In the genomic region with DNA sequence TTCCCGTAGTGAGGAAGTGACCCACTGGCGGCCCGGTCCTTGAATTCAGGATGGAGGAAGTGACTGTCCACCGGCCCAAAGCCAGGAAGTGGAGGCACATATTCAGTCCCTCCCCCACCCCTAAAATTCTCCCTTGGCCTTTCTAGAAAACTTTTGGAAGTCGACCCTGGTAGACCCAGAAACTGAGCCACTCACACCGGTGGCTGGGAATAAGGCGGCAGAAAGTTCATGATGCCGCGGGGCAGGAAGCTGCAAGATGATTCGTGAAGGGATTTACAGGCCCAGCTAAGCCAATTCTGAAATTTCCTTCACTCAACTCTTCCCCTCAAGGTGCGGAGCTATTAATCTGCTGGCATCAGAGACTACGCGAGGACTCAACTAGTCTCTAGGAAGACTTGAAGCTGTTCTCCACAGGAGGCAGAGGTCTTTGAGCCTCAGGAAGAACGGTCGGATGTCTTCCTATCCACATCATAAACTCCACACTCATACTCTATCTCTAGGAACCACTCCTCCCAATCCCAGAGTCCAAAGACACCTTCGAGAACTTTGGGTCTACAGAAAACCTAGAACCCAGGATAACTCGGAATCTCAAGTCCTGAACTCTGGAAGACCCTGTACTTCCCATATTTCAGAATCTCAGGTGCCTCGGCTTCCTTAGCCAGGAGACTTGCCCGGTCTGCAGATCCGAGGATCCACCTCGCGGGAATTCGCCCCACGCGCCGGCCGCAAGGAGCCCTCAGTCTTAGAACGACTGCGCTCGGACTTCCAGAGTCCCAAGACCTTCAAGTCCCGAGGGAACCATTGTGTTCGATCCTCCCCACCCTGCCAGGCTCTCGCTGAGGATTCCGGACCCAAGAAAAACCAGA, we compare ENCODE assay signal across 8 mouse cellular contexts. TPM values are rescaled to one million over a fixed set of nuclear protein-coding genes. Genes with fewer than 3 reads are reported as not detected.
DNase-seq lines count a peak whose midpoint lies in the region; ATAC-seq and TF ChIP-seq lines count a peak whose summit lies in the region.

No protein-coding gene starts in this region.

- peak in 1 of 2 experiments; percentile 51; a peak in 1 of 4 replicates for TF ChIP-seq POLR2A in MEL (IDR thresholded peaks at IDR 0.05; ENCODE audit: control insufficient read depth in 1 of 2, insufficient read depth in 1 of 2, low read depth in 1 of 2, low read length in 2 of 2, poor library complexity in 1 of 2)

- peak; percentile 6 to 10 for DNase-seq in B cell, adult 2 months
- DNase-seq in MEL (ENCODE audit: low read depth, low spot score): peak; percentile 70
- DNase-seq in intestine, embryonic 14.5 days (ENCODE audit: low spot score): peak; percentile 69
- no peak for DNase-seq in gastrocnemius, postnatal 10 days
- no peak for DNase-seq in left cerebral cortex, adult 18-20 months (ENCODE audit: low spot score in 2 of 2)

- peaks cover 0 to 24% of the 10 kb centered on the region in 2 experiments; a peak in 2 of 4 replicates for H3K36me3 ChIP-seq in MEL (ENCODE audit: control insufficient read depth in 1 of 2, insufficient read depth in 2 of 2, low read length in 2 of 2)
- no peaks in the 10 kb centered on the region for H3K36me3 ChIP-seq in forebrain, embryonic 12.5 days (replicated peaks)
- H3K36me3 ChIP-seq in intestine, embryonic 14.5 days (ENCODE audit: control insufficient read depth, insufficient read depth, low read length): no peaks in the 10 kb centered on the region
- H3K36me3 ChIP-seq in lung, embryonic 15.5 days: no peaks in the 10 kb centered on the region
- H3K36me3 ChIP-seq in stomach, embryonic 15.5 days: no peaks in the 10 kb centered on the region

- peak overlapping the region; percentile 89 for H3K9ac ChIP-seq in MEL (ENCODE audit: control insufficient read depth, low read depth, low read length, poor library complexity, severe bottlenecking)
- peak overlapping the region; percentile 70 for H3K9ac ChIP-seq in forebrain, embryonic 12.5 days
- peak overlapping the region; percentile 81 for H3K9ac ChIP-seq in intestine, embryonic 14.5 days (ENCODE audit: low read length)
- H3K9ac ChIP-seq in lung, embryonic 15.5 days: peak overlapping the region; percentile 69
- peak overlapping the region; percentile 64 for H3K9ac ChIP-seq in stomach, embryonic 15.5 days

- no peaks in the 10 kb centered on the region for H3K9me3 ChIP-seq in MEL (replicated peaks; ENCODE audit: insufficient read depth, low read length)
- no peaks in the 10 kb centered on the region for H3K9me3 ChIP-seq in forebrain, embryonic 12.5 days
- H3K9me3 ChIP-seq in intestine, embryonic 14.5 days (ENCODE audit: control insufficient read depth, low read length): no peaks in the 10 kb centered on the region
- H3K9me3 ChIP-seq in lung, embryonic 15.5 days: no peaks in the 10 kb centered on the region
- H3K9me3 ChIP-seq in stomach, embryonic 15.5 days: no peaks in the 10 kb centered on the region

- TF ChIP-seq RAD21 in MEL (IDR thresholded peaks at IDR 0.05; ENCODE audit: low read depth, low read length): no peak

- H3K4me3 ChIP-seq in MEL (ENCODE audit: control insufficient read depth in 1 of 2, insufficient read depth in 1 of 2, low read depth in 2 of 2, low read length in 2 of 2): peak overlapping the region; percentile 69 to 94
- peak overlapping the region; percentile 75 for H3K4me3 ChIP-seq in forebrain, embryonic 12.5 days (replicated peaks)
- H3K4me3 ChIP-seq in intestine, embryonic 14.5 days (ENCODE audit: low read depth, low read length): peak overlapping the region; percentile 81
- H3K4me3 ChIP-seq in lung, embryonic 15.5 days: peak overlapping the region; percentile 74
- peak overlapping the region; percentile 72 for H3K4me3 ChIP-seq in stomach, embryonic 15.5 days (replicated peaks)

- peak overlapping the region; percentile 52 for H3K27ac ChIP-seq in MEL (ENCODE audit: control insufficient read depth, low read depth, low read length)
- peak overlapping the region; percentile 57; the same call in 1 of the 2 replicates for H3K27ac ChIP-seq in forebrain, embryonic 12.5 days
- H3K27ac ChIP-seq in intestine, embryonic 14.5 days (ENCODE audit: low read depth): peak overlapping the region; percentile 74
- peak overlapping the region; percentile 63 for H3K27ac ChIP-seq in lung, embryonic 15.5 days
- peak overlapping the region; percentile 79 for H3K27ac ChIP-seq in stomach, embryonic 15.5 days

- no peak for TF ChIP-seq CTCF in MEL (IDR thresholded peaks at IDR 0.05 in 2 of 3, conservative IDR thresholded peaks at IDR 0.05 in 1 of 3; ENCODE audit: control insufficient read depth in 1 of 3, insufficient read depth in 1 of 3, low read depth in 2 of 3, low read length in 3 of 3, poor library complexity in 1 of 3, severe bottlenecking in 1 of 3)

- 7% methylated on average over 34 of the region's 34 CpGs for WGBS in forebrain, embryonic 12.5 days
- WGBS in intestine, embryonic 14.5 days: 2% methylated on average over 34 of the region's 34 CpGs
- WGBS in lung, embryonic 15.5 days: 1% methylated on average over 34 of the region's 34 CpGs
- 4% methylated on average over 34 of the region's 34 CpGs for WGBS in stomach, embryonic 15.5 days

- peak overlapping the region; percentile 78 for H3K4me2 ChIP-seq in forebrain, embryonic 12.5 days
- H3K4me2 ChIP-seq in intestine, embryonic 14.5 days (ENCODE audit: low read length): peak overlapping the region; percentile 87
- peak overlapping the region; percentile 82 for H3K4me2 ChIP-seq in lung, embryonic 15.5 days
- peak overlapping the region; percentile 67 for H3K4me2 ChIP-seq in stomach, embryonic 15.5 days

- peaks cover 22% of the 10 kb centered on the region for H3K79me2 ChIP-seq in MEL (ENCODE audit: control insufficient read depth, insufficient read depth, low read length, poor library complexity)

- H3K4me1 ChIP-seq in MEL (ENCODE audit: control insufficient read depth in 1 of 2, insufficient read depth in 2 of 2, low read length in 2 of 2): peaks cover 12 to 27% of the 10 kb centered on the region in 2 experiments
- H3K4me1 ChIP-seq in forebrain, embryonic 12.5 days: peaks cover 10% of the 10 kb centered on the region
- peaks cover 12% of the 10 kb centered on the region; the same call in 1 of the 2 replicates for H3K4me1 ChIP-seq in intestine, embryonic 14.5 days (replicated peaks; ENCODE audit: control insufficient read depth, insufficient read depth, low read length)
- H3K4me1 ChIP-seq in lung, embryonic 15.5 days: peaks cover 17% of the 10 kb centered on the region
- H3K4me1 ChIP-seq in stomach, embryonic 15.5 days: peaks cover 14% of the 10 kb centered on the region

- ATAC-seq in forebrain, embryonic 12.5 days (ENCODE audit: low FRiP score): peak; percentile 51; the same call in 1 of the 2 replicates
- peak; percentile 10 for ATAC-seq in intestine, embryonic 14.5 days (replicated peaks; ENCODE audit: low FRiP score, low TSS enrichment, low read depth)
- no peak for ATAC-seq in lung, embryonic 15.5 days (ENCODE audit: borderline replicate concordance, extremely low read depth, low FRiP score, low TSS enrichment)
- no peak for ATAC-seq in stomach, embryonic 15.5 days (ENCODE audit: insufficient read depth, low FRiP score, low read depth)

- TF ChIP-seq EP300 in MEL (IDR thresholded peaks at IDR 0.05; ENCODE audit: low read depth in 1 of 2, low read length in 2 of 2): no peak

- no peaks in the 10 kb centered on the region for H3K27me3 ChIP-seq in MEL (ENCODE audit: control insufficient read depth in 1 of 2, insufficient read depth in 2 of 2, low read length in 2 of 2)
- no peaks in the 10 kb centered on the region for H3K27me3 ChIP-seq in forebrain, embryonic 12.5 days
- no peaks in the 10 kb centered on the region for H3K27me3 ChIP-seq in intestine, embryonic 14.5 days (replicated peaks; ENCODE audit: control insufficient read depth, insufficient read depth, low read length)
- H3K27me3 ChIP-seq in lung, embryonic 15.5 days: no peaks in the 10 kb centered on the region
- H3K27me3 ChIP-seq in stomach, embryonic 15.5 days (replicated peaks): no peaks in the 10 kb centered on the region

TF ChIP-seq in MEL, 35 proteins besides CTCF, POLR2A, EP300 and RAD21:
- TF ChIP-seq POLR2AphosphoS2 (IDR thresholded peaks at IDR 0.05; ENCODE audit: low read length) (no peak), MAX (IDR thresholded peaks at IDR 0.05; ENCODE audit: low read length) (0 out of 2 replicates have a peak, but pooled peaks have one; percentile 2)

RNA-seq across cellular contexts. Expression of a gene that starts 0.6 kb away (rescaled TPM):
- 19.6 and 21.9 TPM in 2 replicates for total RNA-seq in MEL (2012; rRNA removed)
- 10 to 100 TPM in 1 of 2 experiments, not detected in 1; 29.1 TPM for polyA plus RNA-seq in MEL (2012; ENCODE audit: insufficient read depth in 1 of 2, insufficient read length in 2 of 2, low read depth in 1 of 2, low replicate concordance in 2 of 2, missing spikeins in 1 of 2)
- polyA plus RNA-seq in forebrain, embryonic 12.5 days (2016; fragmentation: Nextera tagmentation; extraction: Ambion mirVana): 79.4 and 79.8 TPM in 2 replicates
- polyA plus RNA-seq in intestine, embryonic 14.5 days (2014; fragmentation: Nextera tagmentation; extraction: Ambion mirVana): 62.8 and 67.3 TPM in 2 replicates
- polyA plus RNA-seq in lung, embryonic 15.5 days (2015; fragmentation: Nextera tagmentation; extraction: Ambion mirVana): 50.1 and 52.0 TPM in 2 replicates
- polyA plus RNA-seq in stomach, embryonic 15.5 days (2015; fragmentation: Nextera tagmentation; extraction: Ambion mirVana): 70.5 and 75.9 TPM in 2 replicates
- total RNA-seq in gastrocnemius, postnatal 10 days (2021): 10 to 100 TPM; 18.0 to 20.6 TPM
- 100 to 1,000 TPM in 1 of 2 experiments, 10 to 100 TPM in 1; 98.4 to 114 TPM for total RNA-seq in left cerebral cortex, adult 18-20 months (2021)

RNA-seq across cellular contexts. Expression of a gene that starts 43.8 kb away (rescaled TPM):
- 9.5 and 9.9 TPM in 2 replicates for total RNA-seq in MEL (2012; rRNA removed)
- 10 to 100 TPM in 1 of 2 experiments, not detected in 1; 13.8 TPM for polyA plus RNA-seq in MEL (2012; ENCODE audit: insufficient read depth in 1 of 2, insufficient read length in 2 of 2, low read depth in 1 of 2, low replicate concordance in 2 of 2, missing spikeins in 1 of 2)
- 42.4 and 43.2 TPM in 2 replicates for polyA plus RNA-seq in forebrain, embryonic 12.5 days (2016; fragmentation: Nextera tagmentation; extraction: Ambion mirVana)
- polyA plus RNA-seq in intestine, embryonic 14.5 days (2014; fragmentation: Nextera tagmentation; extraction: Ambion mirVana): 33.9 and 38.1 TPM in 2 replicates
- polyA plus RNA-seq in lung, embryonic 15.5 days (2015; fragmentation: Nextera tagmentation; extraction: Ambion mirVana): 29.3 and 32.6 TPM in 2 replicates
- polyA plus RNA-seq in stomach, embryonic 15.5 days (2015; fragmentation: Nextera tagmentation; extraction: Ambion mirVana): 27.6 and 30.0 TPM in 2 replicates
- 10 to 100 TPM; 19.6 to 21.3 TPM for total RNA-seq in gastrocnemius, postnatal 10 days (2021)
- total RNA-seq in left cerebral cortex, adult 18-20 months (2021): 10 to 100 TPM; 30.1 to 33.1 TPM

Comparison
In these comparisons a context has a peak if more than half of its experiments do, and no peak if none do; other contexts are left out.
1. DNase-seq: peak in B cell, adult 2 months (2 of 2), MEL (single experiment) and intestine, embryonic 14.5 days (single experiment); none in gastrocnemius, postnatal 10 days (single experiment) and left cerebral cortex, adult 18-20 months (0 of 2).
2. ATAC-seq: peak in forebrain, embryonic 12.5 days (single experiment) and intestine, embryonic 14.5 days (single experiment); none in lung, embryonic 15.5 days (single experiment) and stomach, embryonic 15.5 days (single experiment).
3. Peak in every context shown above with its lines, with median percentiles within 50 percentile points of each other: H3K27ac ChIP-seq, H3K4me3 ChIP-seq, H3K9ac ChIP-seq and H3K4me2 ChIP-seq.